ENCODE assay signal across 8 mouse cellular contexts in genomic region chr11:89185862-89186261, GRCm38 (mm10).
DNase-seq lines count a peak whose midpoint lies in the region; ATAC-seq and TF ChIP-seq lines count a peak whose summit lies in the region.

No protein-coding gene starts in this region.

- WGBS in heart, postnatal 0 days = 23% methylated on average over 6 of the region's 6 CpGs
- 64% methylated on average over 6 of the region's 6 CpGs for WGBS in heart, embryonic 10.5 days
- 73% methylated on average over 6 of the region's 6 CpGs for WGBS in liver, embryonic 12.5 days (ENCODE audit: insufficient replicate concordance)

- no peaks in the 10 kb centered on the region for H3K36me3 ChIP-seq in heart, postnatal 0 days (replicated peaks; ENCODE audit: control insufficient read depth, insufficient read depth, low read length)
- H3K36me3 ChIP-seq in heart, embryonic 10.5 days = no peaks in the 10 kb centered on the region
- no peaks in the 10 kb centered on the region for H3K36me3 ChIP-seq in liver, embryonic 12.5 days

- TF ChIP-seq CTCF in heart, postnatal 0 days (IDR thresholded peaks at IDR 0.05; ENCODE audit: low read depth) = no peak

- DNase-seq in heart, postnatal 0 days (ENCODE audit: low spot score) = peak; percentile 23
- no peak for DNase-seq in heart, embryonic 10.5 days (ENCODE audit: low spot score)
- peak; percentile 17 for DNase-seq in right cerebral cortex, postnatal 14 days
- no peak for DNase-seq in right cerebral cortex, postnatal 36 days (ENCODE audit: low spot score in 2 of 2)
- DNase-seq in kidney, postnatal 10 days = peak; percentile 77
- DNase-seq in testis, postnatal 10 days (ENCODE audit: low spot score) = peak; percentile 73
- DNase-seq in embryo, embryonic 9.5 days (ENCODE audit: extremely low spot score) = no peak

- no peak overlapping the region for H3K4me3 ChIP-seq in heart, postnatal 0 days (ENCODE audit: low read depth, low read length)
- H3K4me3 ChIP-seq in heart, embryonic 10.5 days = no peak overlapping the region
- H3K4me3 ChIP-seq in liver, embryonic 12.5 days = no peak overlapping the region

- no peak overlapping the region for H3K27ac ChIP-seq in heart, postnatal 0 days (ENCODE audit: low read depth)
- H3K27ac ChIP-seq in heart, embryonic 10.5 days = no peak overlapping the region
- no peak overlapping the region for H3K27ac ChIP-seq in liver, embryonic 12.5 days

- no peak for TF ChIP-seq EP300 in heart, postnatal 0 days (IDR thresholded peaks at IDR 0.05; ENCODE audit: low read depth)

- H3K9ac ChIP-seq in heart, postnatal 0 days (replicated peaks; ENCODE audit: low read depth, low read length) = no peak overlapping the region
- no peak overlapping the region for H3K9ac ChIP-seq in liver, embryonic 12.5 days

- H3K27me3 ChIP-seq in heart, postnatal 0 days (ENCODE audit: control insufficient read depth, insufficient read depth, low read length) = no peaks in the 10 kb centered on the region
- H3K27me3 ChIP-seq in heart, embryonic 10.5 days (ENCODE audit: insufficient read depth, poor library complexity, severe bottlenecking) = no peaks in the 10 kb centered on the region
- H3K27me3 ChIP-seq in liver, embryonic 12.5 days (replicated peaks) = peaks cover 28% of the 10 kb centered on the region

- peak; percentile 31; the same call in 1 of the 2 replicates for ATAC-seq in heart, postnatal 0 days (ENCODE audit: insufficient read depth, low read depth)
- ATAC-seq in liver, embryonic 12.5 days = no peak

- no peak overlapping the region for H3K4me2 ChIP-seq in heart, postnatal 0 days (ENCODE audit: low read depth, low read length)
- H3K4me2 ChIP-seq in liver, embryonic 12.5 days = no peak overlapping the region

- no peaks in the 10 kb centered on the region for H3K9me3 ChIP-seq in heart, postnatal 0 days (replicated peaks; ENCODE audit: control insufficient read depth, low read length)
- no peaks in the 10 kb centered on the region for H3K9me3 ChIP-seq in heart, embryonic 10.5 days
- no peaks in the 10 kb centered on the region for H3K9me3 ChIP-seq in liver, embryonic 12.5 days (replicated peaks)

- H3K4me1 ChIP-seq in heart, postnatal 0 days (ENCODE audit: control insufficient read depth, insufficient read depth) = peaks cover 15% of the 10 kb centered on the region
- H3K4me1 ChIP-seq in heart, embryonic 10.5 days = peaks cover 25% of the 10 kb centered on the region
- H3K4me1 ChIP-seq in liver, embryonic 12.5 days = no peaks in the 10 kb centered on the region

Comparison
In these comparisons a context has a peak if more than half of its experiments do, and no peak if none do; other contexts are left out.
1. DNase-seq: peak in heart, postnatal 0 days (single experiment), right cerebral cortex, postnatal 14 days (single experiment), kidney, postnatal 10 days (single experiment) and testis, postnatal 10 days (single experiment); none in heart, embryonic 10.5 days (single experiment), right cerebral cortex, postnatal 36 days (0 of 2) and embryo, embryonic 9.5 days (single experiment).